Mouse (Mus musculus) adrenal gland, postnatal 4 days (tissue): Measurements from ENCODE around the gene Wdr25. TPM values are rescaled to one million over a fixed set of nuclear protein-coding genes. Genes with fewer than 3 reads are reported as not detected.
"Not testable (repeated sequence)": the region's sequence is repeated elsewhere in the genome, so short reads cannot be mapped to it uniquely, and the experiment has no call there.

ENCODE experiments used
- DNase-seq, 2 experiments: peaks; one replicate each; pipeline ENCODE4 v3.0.0; 2021 to 2022; ENCODE audit warnings: low spot score in 2 of 2, mixed read lengths in 2 of 2
- long read RNA-seq, 2 experiments: library from polyadenylated mRNA; stranded (forward); transcript quantifications; one replicate each; pipeline ENCODE4 v2.0.0; 2021
- total RNA-seq, 2 experiments: library from RNA; stranded (reverse); gene quantifications; 2 replicates each; pipeline ENCODE4 v1.2.3; 2021

Gene Wdr25
- total RNA-seq, result 1 to 10 TPM; 3.4 to 7.5 TPM
- long read RNA-seq, experiment 1, partial matches to known transcripts, result 0 of 1 reads
- long read RNA-seq, experiment 1, other reads (novel, unspliced or antisense), result 1 of 1 reads
- long read RNA-seq, experiment 2, partial matches to known transcripts, result 5 of 13 reads
- long read RNA-seq, experiment 2, other reads (novel, unspliced or antisense), result 8 of 13 reads

DNA sequence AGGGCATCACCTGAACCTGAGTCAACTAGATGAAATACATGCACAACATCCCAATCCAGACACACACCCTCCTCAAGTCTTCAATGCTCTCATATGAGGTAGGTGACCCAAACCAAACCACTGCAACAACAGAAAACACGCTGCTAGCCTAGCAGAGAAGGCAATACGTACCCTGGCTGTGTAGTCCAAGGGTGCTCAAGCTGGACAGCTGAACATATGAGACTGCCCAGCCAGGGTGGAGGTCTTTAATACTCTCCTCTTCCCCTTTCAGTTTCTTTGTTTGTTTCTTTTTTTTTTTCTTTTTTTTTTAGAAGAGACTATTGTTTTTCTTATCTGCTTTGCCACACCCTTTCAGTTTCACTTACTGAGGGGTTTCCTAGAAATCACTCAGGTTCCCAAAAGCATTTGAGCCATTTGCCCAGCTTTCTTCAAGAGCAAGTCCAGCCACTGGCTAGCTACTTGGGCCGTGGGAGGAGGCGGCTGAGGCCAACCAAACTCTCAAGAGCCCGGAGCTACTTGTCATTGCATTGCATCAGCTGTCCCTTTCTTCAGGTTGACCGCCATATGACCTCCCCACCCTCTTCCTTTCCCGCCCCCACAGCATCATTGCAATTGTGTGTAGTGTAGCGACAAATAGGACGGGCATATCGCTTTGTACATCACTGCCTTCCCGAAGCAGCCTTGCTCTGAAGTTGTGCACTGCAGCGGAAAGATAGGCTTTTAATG lies at the start of gene Wdr25:
Gene Wdr25, plus strand, starts transcription at position 643 of the 726 bp plus-strand sequence.
- DNase-seq, result no peak

DNA sequence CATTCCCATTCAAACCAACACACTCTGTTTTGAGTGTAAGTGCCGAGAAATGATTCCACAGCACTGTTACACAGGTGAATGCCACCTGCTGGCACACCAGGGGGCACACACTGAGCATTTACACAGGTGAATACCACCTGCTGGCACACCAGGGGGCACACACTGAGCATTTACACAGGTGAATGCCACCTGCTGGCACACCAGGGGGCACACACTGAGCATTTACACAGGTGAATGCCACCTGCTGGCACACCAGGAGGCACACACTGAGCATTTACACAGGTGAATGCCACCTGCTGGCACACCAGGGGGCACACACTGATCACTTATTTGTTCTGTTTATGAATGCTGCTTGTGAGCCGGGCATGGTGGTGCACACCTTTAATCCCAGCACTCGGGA lies 45.4 kb upstream of the Wdr25 start:
- not testable (repeated sequence) for DNase-seq

DNA sequence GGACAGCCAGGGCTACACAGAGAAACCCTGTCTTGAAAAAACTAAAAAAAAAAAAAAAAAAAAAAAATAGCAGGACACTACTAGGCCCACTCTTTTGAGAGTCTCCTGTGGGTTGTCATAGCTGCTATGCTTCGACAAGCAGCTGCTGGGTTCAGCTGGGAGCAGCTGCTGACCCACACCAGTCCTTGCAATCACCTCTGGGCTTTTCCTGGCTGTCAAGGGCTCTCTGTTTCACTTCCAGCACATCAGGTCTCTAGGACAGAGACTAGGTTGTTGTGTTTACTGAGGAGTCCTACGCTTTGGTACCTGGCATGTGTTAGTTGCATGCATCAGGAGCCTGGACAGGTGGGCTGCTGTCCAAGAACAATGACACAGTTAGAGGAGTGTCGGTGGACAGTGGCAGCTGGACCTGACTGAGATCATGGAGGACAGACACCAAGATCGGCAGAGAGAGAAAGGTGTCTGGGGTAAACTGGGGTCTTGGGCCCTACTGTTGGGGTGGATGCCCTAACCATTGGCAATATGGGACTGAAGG lies 43.9 kb upstream of the Wdr25 start:
- DNase-seq, result no peak

DNA sequence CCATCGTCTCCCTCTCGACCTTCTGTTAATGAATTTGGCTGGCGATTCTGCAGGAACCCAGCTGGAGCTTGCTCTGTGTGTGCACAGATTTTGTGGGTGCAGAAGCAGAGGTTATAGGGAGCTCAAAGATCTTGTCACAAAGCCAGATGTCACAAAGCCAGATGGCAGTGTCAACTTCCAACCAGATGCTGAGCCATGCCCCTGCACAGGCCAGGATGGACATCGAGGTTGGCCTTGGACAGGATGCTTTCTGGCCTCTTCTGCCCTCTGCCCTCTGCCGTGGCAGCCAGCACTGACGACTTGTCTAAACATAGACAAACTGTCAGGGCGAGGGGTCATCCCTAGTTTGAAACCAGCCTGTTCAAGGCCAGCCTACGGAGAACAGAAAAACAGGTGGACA lies 43.3 kb upstream of the Wdr25 start:
- no peak for DNase-seq

DNA sequence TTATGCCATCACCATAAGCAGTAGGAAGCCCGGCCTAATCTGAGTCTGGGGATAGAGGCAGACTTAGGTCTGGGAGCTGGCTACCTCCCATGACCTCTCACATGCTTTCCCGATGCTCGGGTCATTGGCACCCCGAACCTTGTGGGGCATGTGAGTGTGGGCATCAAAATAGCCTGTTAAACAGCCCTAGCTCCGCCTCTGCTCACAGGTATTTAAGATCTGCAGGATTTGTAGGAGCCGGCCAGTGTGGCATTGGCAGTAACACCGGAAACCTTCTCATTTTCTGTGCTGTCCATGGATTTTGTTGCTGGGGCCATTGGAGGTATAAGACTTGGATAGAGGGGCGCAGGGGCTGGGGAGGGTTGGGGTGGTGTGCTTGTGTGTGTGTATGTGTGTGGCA lies 42.5 kb upstream of the Wdr25 start:
- DNase-seq, result no peak

DNA sequence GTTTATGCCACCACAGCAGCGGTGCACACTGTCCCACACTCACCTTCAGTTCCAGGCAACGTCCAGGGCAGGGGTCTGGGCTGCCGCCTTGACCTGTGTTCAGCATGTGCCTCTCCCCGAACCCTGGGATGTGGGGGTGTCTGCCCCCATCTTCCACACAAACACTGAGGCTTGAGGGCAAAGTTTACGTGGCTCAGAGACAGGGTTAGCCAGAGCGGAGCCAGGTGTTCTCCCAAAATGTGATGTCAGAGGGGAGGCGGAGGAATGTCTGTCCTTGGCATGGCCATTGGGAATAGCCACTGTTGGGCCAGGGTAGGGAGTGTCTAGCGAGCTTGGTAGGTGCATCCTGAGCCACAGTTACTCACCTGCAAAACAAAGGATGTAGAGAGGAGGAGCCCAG lies 40.6 kb upstream of the Wdr25 start:
- no peak for DNase-seq

DNA sequence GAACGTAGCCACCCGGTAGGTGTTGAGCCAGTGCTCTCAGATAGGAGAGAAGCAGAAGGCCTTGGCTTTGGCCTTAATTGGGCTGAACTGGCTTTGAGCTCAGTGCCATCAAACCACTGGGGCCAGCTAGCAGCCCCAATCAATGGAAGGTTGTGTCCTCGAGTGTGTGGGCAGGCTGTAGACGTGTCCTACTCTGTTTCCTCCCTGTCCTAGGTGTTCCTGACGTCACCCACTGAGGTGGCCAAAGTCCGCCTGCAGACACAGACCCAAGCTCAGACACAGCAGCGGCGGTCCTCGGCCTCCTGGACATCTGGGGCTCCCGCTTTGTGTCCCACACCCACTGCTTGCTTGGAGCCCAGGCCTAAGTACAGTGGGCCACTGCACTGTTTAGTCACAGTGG lies 38.4 kb upstream of the Wdr25 start:
- DNase-seq, result no peak

DNA sequence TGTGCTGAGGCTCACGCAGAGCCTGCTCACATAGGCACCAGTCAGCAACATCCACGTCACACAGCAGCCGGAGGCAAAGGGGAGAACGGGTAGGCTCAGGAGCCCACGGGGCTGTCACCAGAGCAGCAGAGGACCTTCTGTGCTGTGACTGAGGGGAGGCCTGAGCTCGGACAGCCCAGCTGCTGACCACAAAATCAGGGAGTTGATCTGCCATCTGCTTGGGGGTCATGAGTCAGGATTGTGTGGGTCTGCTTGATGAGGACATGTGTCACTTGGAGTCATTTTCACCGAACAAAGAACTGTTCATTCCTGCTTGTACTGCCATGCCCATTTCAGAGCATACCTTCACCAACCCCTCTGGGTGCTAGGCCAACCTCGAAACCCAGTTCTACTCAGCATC lies 37.2 kb upstream of the Wdr25 start:
- no peak for DNase-seq

DNA sequence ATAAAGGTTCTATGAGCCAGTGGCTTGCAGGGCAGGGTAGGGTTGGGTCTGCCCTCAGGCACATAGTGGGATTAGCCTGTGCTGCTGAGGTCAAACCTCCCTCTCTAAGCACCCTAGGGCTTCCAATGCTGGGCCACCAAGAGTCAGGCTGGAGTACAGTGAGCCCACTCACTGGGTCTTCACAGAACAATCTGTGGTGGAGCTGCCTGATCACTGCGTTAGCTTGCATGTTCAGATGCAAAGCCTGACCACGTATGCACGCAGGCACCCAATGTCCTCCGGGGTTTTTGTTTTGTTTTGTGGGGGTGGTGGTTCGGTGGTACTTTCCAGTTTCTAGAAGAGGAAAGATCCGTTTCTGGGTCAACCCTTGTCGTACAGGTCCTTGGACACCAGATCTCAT lies 36.3 kb upstream of the Wdr25 start:
- no peak for DNase-seq

DNA sequence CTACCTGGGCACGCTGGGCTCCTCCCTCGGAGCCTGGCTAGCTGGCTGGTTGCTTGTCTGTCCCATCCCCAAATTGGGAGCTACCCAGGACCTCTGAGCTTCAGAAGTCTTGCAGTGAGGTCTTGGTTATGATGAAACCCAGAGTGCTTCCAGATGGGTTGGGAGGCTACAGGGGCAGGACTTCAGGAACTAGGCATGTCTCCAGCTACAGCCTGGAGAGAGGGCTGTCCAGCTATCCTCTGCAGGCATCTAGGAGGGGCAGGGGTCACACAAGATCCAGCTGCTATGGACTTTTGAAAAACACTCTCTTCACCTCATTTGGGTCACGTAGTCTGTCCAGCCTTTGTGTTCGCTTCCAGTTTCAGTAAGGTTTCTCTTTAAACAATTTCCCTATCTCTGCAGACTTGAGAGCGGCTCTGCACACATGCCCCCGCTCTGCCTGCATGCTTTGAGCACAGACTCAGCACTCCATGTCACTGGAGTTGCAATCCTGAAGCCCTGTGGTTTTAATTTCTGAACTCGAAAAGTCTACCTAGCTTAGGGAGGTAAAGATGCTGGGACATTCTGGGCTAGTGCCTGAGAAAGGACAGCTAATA lies 35.7 kb upstream of the Wdr25 start:
- no peak for DNase-seq

DNA sequence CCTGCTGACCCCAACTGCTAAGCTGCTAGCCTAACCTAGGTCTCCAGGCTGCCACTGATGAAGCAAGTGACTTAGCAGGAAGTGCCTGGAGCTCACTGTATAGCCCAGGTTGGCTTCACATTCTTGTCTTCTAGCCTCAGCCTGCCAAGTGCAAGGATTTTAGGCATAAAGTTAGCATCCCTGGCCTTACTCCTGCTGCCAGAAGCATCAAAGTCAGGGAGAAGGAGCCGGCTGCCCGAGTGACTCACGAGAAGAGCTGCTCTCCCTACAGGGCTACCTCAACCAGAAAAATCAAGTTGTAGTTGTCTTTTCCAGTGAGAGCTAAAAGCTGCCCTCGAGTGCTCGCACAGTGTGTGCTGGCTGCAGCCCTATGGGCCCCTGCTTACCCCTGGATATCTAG lies 34.9 kb upstream of the Wdr25 start:
- no peak for DNase-seq

DNA sequence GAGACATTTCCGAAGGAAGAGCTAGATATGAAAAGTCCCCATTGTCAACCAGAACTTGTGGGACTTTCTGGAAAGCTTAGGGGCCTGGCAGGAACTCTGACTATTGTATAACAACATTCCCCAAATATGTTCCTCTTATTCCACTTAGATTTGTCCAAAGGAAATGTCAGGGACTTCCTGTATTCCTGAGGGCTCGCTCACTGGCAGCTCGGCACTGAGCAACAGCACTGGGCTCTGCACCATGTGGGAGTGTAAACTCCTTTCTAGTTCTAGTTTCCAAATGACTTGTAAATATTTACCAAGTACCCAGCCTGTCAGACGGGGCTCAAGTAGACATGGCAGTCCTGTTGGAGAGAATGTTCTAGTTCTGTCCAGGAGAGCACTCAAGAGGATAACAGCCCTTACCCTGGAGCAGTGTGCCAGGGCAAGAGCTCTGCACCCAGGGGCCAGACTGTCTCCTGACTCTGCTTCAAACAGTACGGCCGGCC lies 28.4 kb upstream of the Wdr25 start:
- DNase-seq, result no peak

DNA sequence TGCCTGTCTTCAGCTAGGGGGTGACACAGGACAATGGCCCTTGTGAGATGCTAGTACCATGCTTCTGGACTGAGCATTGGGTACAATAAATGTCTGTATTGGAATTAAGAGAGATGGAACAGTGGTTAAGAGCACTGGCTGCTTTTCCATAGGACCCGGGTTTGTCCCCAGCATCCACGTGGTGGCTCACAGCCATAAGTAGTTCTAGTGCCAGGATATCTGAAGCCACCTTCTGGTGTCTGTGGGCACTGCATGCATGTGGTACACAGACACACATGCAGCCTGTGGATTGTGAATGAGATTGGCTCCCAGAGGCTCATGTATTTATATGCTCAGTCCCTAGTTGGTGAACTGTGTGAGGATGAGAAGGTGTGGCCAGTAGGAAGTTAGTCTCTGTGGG lies 23.9 kb upstream of the Wdr25 start:
- no peak for DNase-seq

DNA sequence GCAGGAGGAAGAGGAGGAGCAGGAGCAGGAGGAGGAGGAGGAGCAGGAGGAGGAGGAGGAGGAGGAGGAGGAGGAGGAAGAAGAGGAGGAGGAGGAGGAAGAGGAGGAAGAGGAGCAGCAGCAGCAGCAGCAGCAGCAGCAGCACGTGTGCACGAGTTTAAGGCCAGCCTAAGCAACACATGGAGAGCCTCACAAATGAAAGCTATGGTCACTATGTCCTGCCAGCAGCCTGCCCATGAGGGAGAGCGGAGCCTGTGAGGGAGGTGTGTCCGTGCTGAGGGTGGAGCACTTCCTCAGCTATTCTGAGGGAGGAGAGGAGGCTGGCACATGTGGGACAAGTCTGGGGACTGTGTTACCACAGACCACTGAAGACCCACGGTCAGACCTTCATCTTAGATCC lies 20.3 kb upstream of the Wdr25 start:
- DNase-seq, result no peak

DNA sequence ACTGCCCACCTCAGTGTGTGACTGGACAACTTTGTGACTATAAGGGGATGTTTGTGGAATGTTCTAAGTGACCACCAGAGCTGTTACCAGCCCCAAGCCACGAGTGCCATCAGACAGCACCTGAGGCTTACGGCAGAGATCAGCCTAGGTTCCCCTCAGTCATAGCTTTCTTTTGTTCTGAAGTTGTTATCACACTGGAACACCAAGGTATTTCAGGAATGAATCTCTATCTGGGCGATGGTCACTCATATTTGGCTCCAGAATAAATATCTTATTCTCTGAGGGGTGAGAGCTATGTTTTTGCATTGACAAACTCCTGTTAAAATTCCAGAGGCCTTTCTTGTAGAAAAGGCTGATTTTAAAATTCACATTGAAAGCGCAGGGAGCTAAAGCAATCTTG lies 14.3 kb upstream of the Wdr25 start:
- DNase-seq, result no peak

DNA sequence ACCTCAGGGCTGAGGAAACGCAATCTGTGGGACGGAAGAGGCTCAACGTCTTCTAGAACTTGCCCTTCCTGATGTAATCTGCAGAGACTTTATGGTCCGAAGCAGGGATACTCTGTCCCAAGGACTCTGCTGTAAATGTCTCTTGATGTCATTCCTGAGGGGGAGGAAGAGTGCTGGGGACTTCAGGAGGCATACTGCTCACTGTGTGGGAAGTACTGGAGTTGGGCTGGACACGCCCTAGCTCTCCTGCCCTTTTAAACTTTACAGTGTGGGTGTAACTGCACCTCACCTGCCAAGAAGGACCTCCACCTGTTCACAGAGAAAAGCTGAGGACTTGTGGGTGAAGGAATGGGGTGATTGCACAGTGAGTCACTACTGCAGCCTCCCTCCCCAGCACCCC lies 12.8 kb upstream of the Wdr25 start:
- DNase-seq, result no peak

DNA sequence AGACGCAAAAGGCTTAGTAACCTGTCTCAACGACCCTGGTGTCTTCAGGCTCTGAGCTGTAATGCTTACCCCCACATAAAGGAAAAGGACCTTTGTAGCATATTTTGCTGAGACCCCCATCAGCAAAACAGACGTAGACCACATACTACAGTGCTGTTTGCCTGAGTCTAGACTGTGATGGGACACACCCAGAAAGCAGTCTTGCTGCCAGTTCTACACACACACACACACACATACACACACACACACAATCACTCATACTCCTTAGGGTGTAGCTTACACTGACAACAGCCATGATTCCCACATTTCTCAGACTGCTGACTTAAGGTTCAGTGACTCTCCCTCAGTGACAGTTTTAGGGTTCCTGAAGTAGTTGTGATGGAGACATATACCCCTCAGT lies 12.2 kb upstream of the Wdr25 start:
- no peak for DNase-seq

DNA sequence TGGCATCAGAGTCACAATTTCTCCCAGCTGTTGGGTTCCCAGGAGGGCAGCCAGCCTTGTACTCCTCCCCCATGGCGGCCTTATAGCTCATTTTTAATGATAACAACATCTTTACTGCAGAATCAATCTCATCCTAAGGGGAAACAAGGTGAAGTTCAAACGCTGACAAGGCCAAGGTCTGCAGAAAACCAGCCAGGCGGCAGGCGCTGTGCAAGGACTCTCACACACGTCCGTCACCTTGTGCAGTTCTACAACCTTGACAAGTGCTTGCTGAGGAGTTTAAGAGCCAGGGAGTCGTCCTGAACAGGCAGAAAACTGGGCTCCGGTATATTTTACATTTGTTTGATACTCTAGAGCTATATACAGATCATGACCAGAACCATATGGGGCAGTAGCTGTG lies 10.7 kb upstream of the Wdr25 start:
- no peak for DNase-seq

DNA sequence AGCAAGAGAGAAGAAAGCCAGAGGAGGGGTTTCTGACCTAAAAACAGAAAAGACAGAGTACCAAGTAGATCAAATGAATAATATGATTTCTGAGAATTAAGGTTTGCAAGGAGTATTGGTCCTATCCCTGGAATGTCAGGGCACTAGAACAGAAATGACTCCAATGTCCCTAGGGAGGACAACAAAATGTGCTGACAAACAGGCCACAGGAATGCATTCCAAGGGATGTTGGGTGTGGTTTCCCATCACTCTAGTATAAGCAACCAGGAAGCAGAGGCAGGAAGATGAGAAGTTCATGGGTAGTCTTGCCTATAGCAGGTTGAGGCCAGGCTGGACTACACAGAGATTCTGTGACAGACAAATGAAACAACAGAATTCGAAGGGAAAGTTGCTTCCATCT lies 7.5 kb upstream of the Wdr25 start:
- no peak for DNase-seq

DNA sequence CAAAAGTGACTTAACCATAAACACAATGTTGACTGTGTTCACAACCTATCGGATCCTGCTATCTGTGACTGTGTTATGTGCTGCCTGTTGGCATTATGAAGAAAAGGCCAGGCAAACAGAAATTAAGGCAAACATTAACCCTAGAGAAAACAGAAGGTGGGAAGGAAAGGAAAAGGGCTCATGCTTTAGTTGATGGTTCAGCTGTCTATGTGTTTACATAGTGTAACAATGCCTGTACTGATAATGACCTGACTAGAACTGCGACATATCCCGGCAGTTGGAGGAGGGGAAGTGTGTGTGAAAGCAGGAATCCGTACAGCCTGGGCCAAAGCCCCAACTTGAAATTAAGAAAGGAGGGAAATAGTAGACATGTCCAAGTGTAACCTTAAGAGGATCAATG lies 6.4 kb upstream of the Wdr25 start:
- no peak for DNase-seq

DNA sequence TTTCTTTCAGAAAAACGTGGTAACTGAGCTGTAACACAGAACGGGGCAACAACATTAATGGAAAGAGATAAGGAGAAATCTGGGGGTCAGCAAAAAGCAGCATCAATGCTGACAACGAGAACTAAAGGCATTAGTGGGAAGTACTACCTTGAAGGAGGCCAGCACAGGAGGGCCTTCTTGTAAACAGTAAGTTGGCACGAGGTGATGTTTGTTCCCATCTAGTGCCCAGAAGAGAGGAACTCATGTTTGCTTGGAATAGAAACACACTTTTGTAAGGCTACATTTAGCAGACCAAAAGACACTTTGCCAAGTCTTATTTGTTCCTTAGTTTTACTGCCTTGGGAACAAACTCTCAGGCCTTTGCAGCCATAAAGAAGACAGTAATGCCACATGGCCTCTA lies 4.8 kb upstream of the Wdr25 start:
- no peak for DNase-seq

DNA sequence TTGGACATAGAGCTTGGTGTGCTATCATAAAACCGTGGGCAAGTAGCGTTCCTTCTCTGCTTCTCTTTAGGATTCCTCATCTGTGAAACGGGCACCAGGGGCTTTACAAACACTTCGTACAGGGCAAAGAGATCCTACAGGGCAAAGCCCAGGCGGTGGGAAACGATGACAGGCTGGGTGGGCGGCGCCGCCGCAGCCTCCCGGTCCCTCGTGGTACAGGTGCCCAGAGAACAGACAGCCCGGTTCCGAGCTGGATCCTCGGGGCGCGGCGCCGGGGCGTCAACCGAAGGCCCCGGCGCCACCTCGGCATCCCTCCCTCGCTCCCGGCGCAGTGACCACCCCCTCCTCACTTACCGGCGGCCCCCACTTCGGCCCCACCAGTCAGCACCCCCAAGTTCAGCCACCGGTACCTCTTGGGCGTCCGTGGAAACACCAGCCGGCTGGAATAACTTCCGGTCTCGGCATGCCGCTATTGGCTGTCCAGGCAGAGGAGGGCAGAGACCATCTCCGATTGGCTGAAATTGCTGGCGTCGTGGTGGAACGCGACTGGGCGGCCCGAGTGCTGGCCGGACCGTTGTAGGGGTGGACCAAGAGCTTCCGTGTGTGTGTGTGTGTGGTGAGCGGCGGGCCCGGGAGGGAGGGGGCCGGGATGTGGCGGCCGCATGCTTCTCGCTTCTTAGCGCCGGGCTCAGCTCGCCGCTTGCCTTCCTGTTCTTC lies 442 bp downstream of the Wdr25 start, which contains the start of gene Wars:
Gene Wars, minus strand, starts transcription at position 460 of the 717 bp plus-strand sequence.
- peak; percentile 91 to 93 for DNase-seq
